Mouse (Mus musculus): ENCODE results near the gene Brsk1. TPM values are rescaled to one million over a fixed set of nuclear protein-coding genes. Genes with fewer than 3 reads are reported as not detected.
A peak's percentile ranks its signal among the peaks of the same experiment; 100 is the strongest.

Gene Brsk1
- 53.3 and 60.3 TPM in 2 replicates for polyA plus RNA-seq (2012; rRNA removed)

GRCm38 (mm10) chr7:4690387-4690786 lies at the start of gene Brsk1:
TSS of gene Brsk1 (plus strand) at chr7:4690604.
- H3K36me3 ChIP-seq (ENCODE audit: control insufficient read depth, insufficient read depth, low read length) = no peaks in the 10 kb centered on the region
- peak within 1 kb of the TSS; percentile 85 for H3K4me3 ChIP-seq (ENCODE audit: control insufficient read depth, low read depth, low read length)
- H3K27me3 ChIP-seq (ENCODE audit: control insufficient read depth, insufficient read depth, low read length) = no peaks in the 10 kb centered on the region
- H3K27ac ChIP-seq (ENCODE audit: control insufficient read depth, insufficient read depth, low read depth, low read length) = peak within 1 kb of the TSS; percentile 70; the same call in 1 of the 2 replicates
- H3K4me1 ChIP-seq (ENCODE audit: control insufficient read depth, insufficient read depth, low read length) = peaks cover 7% of the 10 kb centered on the region
- no peak for TF ChIP-seq POLR2A (IDR thresholded peaks at IDR 0.05; ENCODE audit: control insufficient read depth, low read depth, low read length)
- TF ChIP-seq CTCF (IDR thresholded peaks at IDR 0.05; ENCODE audit: control insufficient read depth, insufficient read depth, insufficient replicate concordance, low read depth, low read length) = no peak

GRCm38 (mm10) chr7:4641155-4641554 lies 49.2 kb upstream of the Brsk1 start:
- Histone ChIP-seq H3K27ac (ENCODE audit: control insufficient read depth, insufficient read depth, low read depth, low read length) (no peak overlapping the region), H3K27me3 (ENCODE audit: control insufficient read depth, insufficient read depth, low read length) (no peaks in the 10 kb centered on the region), H3K4me1 (ENCODE audit: control insufficient read depth, insufficient read depth, low read length) (no peaks in the 10 kb centered on the region), H3K36me3 (ENCODE audit: control insufficient read depth, insufficient read depth, low read length) (peaks cover 2% of the 10 kb centered on the region; the same call in 1 of the 2 replicates), H3K4me3 (ENCODE audit: control insufficient read depth, low read depth, low read length) (no peak overlapping the region)
- no peak for TF ChIP-seq POLR2A (IDR thresholded peaks at IDR 0.05; ENCODE audit: control insufficient read depth, low read depth, low read length)
- TF ChIP-seq CTCF (IDR thresholded peaks at IDR 0.05; ENCODE audit: control insufficient read depth, insufficient read depth, insufficient replicate concordance, low read depth, low read length) = 0 out of 2 replicates have a peak, but pooled peaks have one; percentile 3

DNA sequence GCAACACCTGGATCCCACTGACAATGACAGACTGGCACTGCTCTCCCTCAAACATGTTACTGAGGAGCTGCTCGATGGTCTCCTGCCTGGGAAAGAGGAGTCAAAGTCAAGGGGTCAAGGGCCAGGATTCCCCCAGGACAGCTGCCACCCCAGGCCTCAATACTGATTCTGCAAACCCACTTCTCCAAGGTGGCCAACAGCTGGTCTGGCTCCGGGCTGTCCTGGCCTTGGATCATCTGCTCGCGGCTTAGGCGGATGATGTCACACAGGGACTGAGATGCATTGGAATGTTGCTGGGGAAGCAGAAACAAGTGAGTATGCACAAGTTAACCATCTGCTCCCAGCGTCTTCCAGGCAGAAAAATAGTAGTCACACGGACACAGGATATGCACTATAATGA lies 48.4 kb upstream of the Brsk1 start:
- no peak overlapping the region for H3K27ac ChIP-seq (ENCODE audit: control insufficient read depth, insufficient read depth, low read depth, low read length)
- TF ChIP-seq CTCF (IDR thresholded peaks at IDR 0.05; ENCODE audit: control insufficient read depth, insufficient read depth, insufficient replicate concordance, low read depth, low read length) = no peak
- no peak overlapping the region for H3K4me3 ChIP-seq (ENCODE audit: control insufficient read depth, low read depth, low read length)
- no peaks in the 10 kb centered on the region; the same call in 1 of the 2 replicates for H3K4me1 ChIP-seq (ENCODE audit: control insufficient read depth, insufficient read depth, low read length)
- no peaks in the 10 kb centered on the region for H3K27me3 ChIP-seq (ENCODE audit: control insufficient read depth, insufficient read depth, low read length)
- peaks cover 2% of the 10 kb centered on the region; the same call in 1 of the 2 replicates for H3K36me3 ChIP-seq (ENCODE audit: control insufficient read depth, insufficient read depth, low read length)

GRCm38 (mm10) chr7:4643225-4643624 lies 47.2 kb upstream of the Brsk1 start:
- Histone ChIP-seq H3K27me3 (ENCODE audit: control insufficient read depth, insufficient read depth, low read length) (no peaks in the 10 kb centered on the region), H3K4me3 (ENCODE audit: control insufficient read depth, low read depth, low read length) (no peak overlapping the region), H3K4me1 (ENCODE audit: control insufficient read depth, insufficient read depth, low read length) (no peaks in the 10 kb centered on the region; the same call in 1 of the 2 replicates), H3K27ac (ENCODE audit: control insufficient read depth, insufficient read depth, low read depth, low read length) (no peak overlapping the region), H3K36me3 (ENCODE audit: control insufficient read depth, insufficient read depth, low read length) (peaks cover 2% of the 10 kb centered on the region; the same call in 1 of the 2 replicates)
- TF ChIP-seq CTCF (IDR thresholded peaks at IDR 0.05; ENCODE audit: control insufficient read depth, insufficient read depth, insufficient replicate concordance, low read depth, low read length) (no peak), POLR2A (IDR thresholded peaks at IDR 0.05; ENCODE audit: control insufficient read depth, low read depth, low read length) (no peak)

GRCm38 (mm10) chr7:4646806-4647205 lies 43.6 kb upstream of the Brsk1 start:
- TF ChIP-seq CTCF (IDR thresholded peaks at IDR 0.05; ENCODE audit: control insufficient read depth, insufficient read depth, insufficient replicate concordance, low read depth, low read length) (no peak), POLR2A (IDR thresholded peaks at IDR 0.05; ENCODE audit: control insufficient read depth, low read depth, low read length) (no peak)
- Histone ChIP-seq H3K4me1 (ENCODE audit: control insufficient read depth, insufficient read depth, low read length) (no peaks in the 10 kb centered on the region; the same call in 1 of the 2 replicates), H3K27ac (ENCODE audit: control insufficient read depth, insufficient read depth, low read depth, low read length) (no peak overlapping the region), H3K36me3 (ENCODE audit: control insufficient read depth, insufficient read depth, low read length) (peaks cover 2% of the 10 kb centered on the region; the same call in 1 of the 2 replicates), H3K27me3 (ENCODE audit: control insufficient read depth, insufficient read depth, low read length) (no peaks in the 10 kb centered on the region), H3K4me3 (ENCODE audit: control insufficient read depth, low read depth, low read length) (no peak overlapping the region)

DNA sequence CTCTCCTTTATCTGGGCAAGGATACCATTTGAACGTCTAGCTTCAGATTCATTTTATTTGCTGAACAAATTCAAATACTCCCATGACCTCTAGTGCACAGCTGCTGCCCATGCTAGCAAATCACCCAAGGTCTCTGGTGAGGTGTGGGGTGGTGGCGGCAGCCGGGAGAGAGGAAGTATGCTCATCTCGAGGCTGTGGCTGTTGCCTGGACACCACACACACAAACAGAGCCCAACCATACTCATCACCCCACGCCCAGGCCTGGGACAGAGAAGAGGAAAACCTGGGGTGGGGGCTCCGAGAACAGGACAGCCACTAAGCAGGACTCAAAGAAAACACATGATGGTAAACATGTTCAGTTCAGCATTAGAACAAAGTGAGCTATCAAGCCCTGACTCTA lies 43.1 kb upstream of the Brsk1 start:
- no peaks in the 10 kb centered on the region; the same call in 1 of the 2 replicates for H3K4me1 ChIP-seq (ENCODE audit: control insufficient read depth, insufficient read depth, low read length)
- no peak for TF ChIP-seq POLR2A (IDR thresholded peaks at IDR 0.05; ENCODE audit: control insufficient read depth, low read depth, low read length)
- no peaks in the 10 kb centered on the region for H3K27me3 ChIP-seq (ENCODE audit: control insufficient read depth, insufficient read depth, low read length)
- H3K27ac ChIP-seq (ENCODE audit: control insufficient read depth, insufficient read depth, low read depth, low read length) = no peak overlapping the region
- H3K36me3 ChIP-seq (ENCODE audit: control insufficient read depth, insufficient read depth, low read length) = peaks cover 2% of the 10 kb centered on the region; the same call in 1 of the 2 replicates
- H3K4me3 ChIP-seq (ENCODE audit: control insufficient read depth, low read depth, low read length) = no peak overlapping the region

GRCm38 (mm10) chr7:4647992-4648391 lies 42.4 kb upstream of the Brsk1 start:
- Histone ChIP-seq H3K27me3 (ENCODE audit: control insufficient read depth, insufficient read depth, low read length) (no peaks in the 10 kb centered on the region), H3K27ac (ENCODE audit: control insufficient read depth, insufficient read depth, low read depth, low read length) (no peak overlapping the region), H3K36me3 (ENCODE audit: control insufficient read depth, insufficient read depth, low read length) (peaks cover 2% of the 10 kb centered on the region; the same call in 1 of the 2 replicates), H3K4me1 (ENCODE audit: control insufficient read depth, insufficient read depth, low read length) (no peaks in the 10 kb centered on the region; the same call in 1 of the 2 replicates), H3K4me3 (ENCODE audit: control insufficient read depth, low read depth, low read length) (no peak overlapping the region)
- TF ChIP-seq CTCF (IDR thresholded peaks at IDR 0.05; ENCODE audit: control insufficient read depth, insufficient read depth, insufficient replicate concordance, low read depth, low read length) (no peak), POLR2A (IDR thresholded peaks at IDR 0.05; ENCODE audit: control insufficient read depth, low read depth, low read length) (no peak)

DNA sequence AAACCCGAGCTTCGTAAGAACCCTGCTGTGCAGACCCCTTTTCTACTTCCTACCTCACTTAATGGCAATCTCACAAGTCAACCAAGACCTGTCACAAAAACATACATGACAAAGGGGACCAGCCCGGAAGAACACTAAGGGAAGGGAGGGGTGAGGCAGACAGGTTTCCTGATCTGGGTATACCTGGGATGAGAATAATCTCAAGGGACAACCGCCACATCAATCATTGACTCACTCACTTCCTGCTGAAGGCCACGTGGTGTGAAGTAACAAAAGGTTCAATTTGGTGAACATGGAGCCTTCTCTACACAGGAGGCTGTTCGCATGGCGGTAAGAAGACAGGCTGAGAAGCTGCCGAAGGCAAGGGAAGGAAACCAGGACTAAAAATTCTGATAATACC lies 38.8 kb upstream of the Brsk1 start:
- H3K27ac ChIP-seq (ENCODE audit: control insufficient read depth, insufficient read depth, low read depth, low read length) = no peak overlapping the region
- TF ChIP-seq CTCF (IDR thresholded peaks at IDR 0.05; ENCODE audit: control insufficient read depth, insufficient read depth, insufficient replicate concordance, low read depth, low read length) = no peak
- TF ChIP-seq POLR2A (IDR thresholded peaks at IDR 0.05; ENCODE audit: control insufficient read depth, low read depth, low read length) = no peak
- H3K4me3 ChIP-seq (ENCODE audit: control insufficient read depth, low read depth, low read length) = no peak overlapping the region
- H3K27me3 ChIP-seq (ENCODE audit: control insufficient read depth, insufficient read depth, low read length) = no peaks in the 10 kb centered on the region
- no peaks in the 10 kb centered on the region; the same call in 1 of the 2 replicates for H3K4me1 ChIP-seq (ENCODE audit: control insufficient read depth, insufficient read depth, low read length)
- no peaks in the 10 kb centered on the region for H3K36me3 ChIP-seq (ENCODE audit: control insufficient read depth, insufficient read depth, low read length)
